Mouse (Mus musculus) midbrain, postnatal 0 days (tissue): Measurements from ENCODE around the gene Abcd2. TPM values are rescaled to one million over a fixed set of nuclear protein-coding genes. Genes with fewer than 3 reads are reported as not detected.

ENCODE experiments used
- ATAC-seq: fragments of 200-750 bp; cut with Nextera tagmentation; 2 replicates; pipeline ENCODE4 v1.8.0; 2017; ENCODE audit warnings: moderate number of reproducible peaks, mild to moderate bottlenecking, moderate TSS enrichment, moderate library complexity; ENCODE audit not compliant: low FRiP score
- DNase-seq: peaks from one replicate; pipeline ENCODE4 v3.0.0-alpha.2; 2015; ENCODE audit warnings: low spot score
- H3K27ac ChIP-seq: fragments of 300-500 bp; sonication (generic); 2 replicates; pipeline ENCODE4 v1.5.1; 2014; ENCODE audit warnings: low read depth, mild to moderate bottlenecking, low read length, mixed read lengths
- H3K27me3 ChIP-seq: fragments of 300-500 bp; sonication (generic); 2 replicates; pipeline ENCODE4 v1.6.1; 2014; ENCODE audit warnings: low read length, control low read depth, mixed read lengths; ENCODE audit not compliant: insufficient read depth
- H3K36me3 ChIP-seq: fragments of 300-500 bp; sonication (generic); 2 replicates; pipeline ENCODE4 v1.6.1; 2014; ENCODE audit warnings: low read length, control low read depth, mixed read lengths; ENCODE audit not compliant: insufficient read depth
- H3K4me1 ChIP-seq: fragments of 300-500 bp; sonication (generic); 2 replicates; pipeline ENCODE4 v1.6.1; 2014; ENCODE audit warnings: mild to moderate bottlenecking, control low read depth, antibody characterized with exemption, low read length, mixed read lengths; ENCODE audit not compliant: insufficient read depth
- H3K4me2 ChIP-seq: fragments of 300-500 bp; sonication (generic); 2 replicates; pipeline ENCODE4 v1.6.1; 2014; ENCODE audit warnings: low read depth, mild to moderate bottlenecking, low read length, mixed read lengths; ENCODE audit not compliant: poor library complexity, severe bottlenecking
- H3K4me3 ChIP-seq: fragments of 300-500 bp; sonication (generic); 2 replicates; pipeline ENCODE4 v1.5.1; 2014; ENCODE audit warnings: low read depth, mild to moderate bottlenecking, low read length, moderate library complexity
- H3K9ac ChIP-seq: fragments of 300-500 bp; sonication (generic); replicated peaks from 2 replicates; pipeline ENCODE4 v1.6.1; 2014; ENCODE audit warnings: mild to moderate bottlenecking, low read length, moderate library complexity, mixed read lengths; ENCODE audit not compliant: poor library complexity, severe bottlenecking
- H3K9me3 ChIP-seq: fragments of 300-500 bp; sonication (generic); 2 replicates; pipeline ENCODE4 v1.6.1; 2016; ENCODE audit warnings: low read length, control low read depth
- CTCF ChIP-seq: IDR thresholded peaks from 2 replicates; pipeline ENCODE4 v1.5.1; 2016; ENCODE audit warnings: antibody characterized with exemption, mild to moderate bottlenecking
- WGBS: fragments of 180-500 bp; shearing (Covaris S2); extraction: QIAGEN DNeasy Blood & Tissue Kit; methylation state at CpG from one replicate; pipeline ENCODE4 v1.1.7; 2014; 5-methylcytosine and 5-hydroxymethylcytosine counted together
- polyA plus RNA-seq: library from polyadenylated mRNA; unstranded; fragments of >200 nt; fragmentation: Nextera tagmentation; extraction: Ambion mirVana; gene quantifications from 2 replicates; pipeline ENCODE4 v1.2.1, GENCODE M21; 2015
- total RNA-seq: library from RNA; depleted of rRNA; stranded (reverse); fragments of >200 nt; gene quantifications from 2 replicates; pipeline ENCODE4 v1.2.3, GENCODE M21; 2014; rRNA removed

Abcd2 gene
- total RNA-seq (7.2 and 9.4 TPM in 2 replicates), polyA plus RNA-seq (4.9 and 5.9 TPM in 2 replicates)

DNA sequence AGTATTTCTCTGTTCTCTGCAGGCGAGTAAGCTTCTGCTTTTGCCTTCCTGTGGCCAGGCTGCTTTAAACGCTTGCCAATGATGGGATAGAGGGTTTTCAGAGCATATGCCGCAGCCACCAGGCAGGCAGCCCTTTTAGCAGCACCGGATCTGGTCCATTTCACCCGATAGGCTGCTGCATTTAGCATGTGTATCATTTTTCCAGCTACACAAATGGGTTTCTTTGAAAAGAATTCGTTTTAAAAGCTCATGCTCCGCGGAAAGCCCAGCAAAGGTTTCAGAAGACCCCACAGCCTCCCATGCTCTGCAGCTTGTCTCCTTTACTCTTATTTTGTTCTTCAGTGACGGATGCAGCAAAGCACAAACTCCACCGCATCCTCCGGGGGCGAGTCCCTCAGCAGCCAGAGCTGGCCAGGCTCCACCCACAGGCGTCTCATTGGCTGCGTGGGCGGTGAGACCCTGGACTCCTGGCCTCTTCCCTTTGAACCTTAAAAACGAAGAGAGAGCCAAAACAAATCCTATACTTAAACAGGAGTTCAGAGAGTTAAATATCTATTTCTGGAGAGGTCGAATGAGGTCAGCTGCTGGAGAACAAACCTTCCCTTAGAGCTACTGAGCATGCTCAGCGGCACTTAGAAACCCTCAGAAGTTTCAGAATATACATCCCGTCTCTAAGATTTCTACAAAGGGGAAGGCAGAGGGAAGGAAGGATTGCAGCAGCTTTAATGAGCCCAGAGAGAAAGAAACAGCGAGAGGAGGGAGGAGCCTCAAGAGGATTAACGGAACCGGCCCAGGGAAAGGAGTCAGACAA is at the start of gene Abcd2:
Gene Abcd2 (minus strand): TSS at position 388 of the 811 bp plus-strand sequence.
- under 1% methylated on average over 22 of the region's 22 CpGs for WGBS
- peak; percentile 89 for ATAC-seq
- peak within 1 kb of the TSS; percentile 52 for H3K4me3 ChIP-seq
- TF ChIP-seq CTCF = no peak
- H3K4me2 ChIP-seq = peak within 1 kb of the TSS; percentile 83
- no peaks in the 10 kb centered on the region for H3K27me3 ChIP-seq
- peak; percentile 83 for DNase-seq
- no peaks in the 10 kb centered on the region for H3K9me3 ChIP-seq
- peak within 1 kb of the TSS; percentile 70 for H3K27ac ChIP-seq
- peak within 1 kb of the TSS; percentile 51 for H3K9ac ChIP-seq
- no peaks in the 10 kb centered on the region for H3K36me3 ChIP-seq
- peaks cover 4% of the 10 kb centered on the region; the same call in 1 of the 2 replicates for H3K4me1 ChIP-seq

GRCm38 (mm10) chr15:91240683-91241335 is 49.2 kb upstream of the Abcd2 start:
- Histone ChIP-seq H3K4me1 (no peaks in the 10 kb centered on the region), H3K27me3 (no peaks in the 10 kb centered on the region), H3K9me3 (no peaks in the 10 kb centered on the region), H3K4me2 (no peak overlapping the region), H3K27ac (no peak overlapping the region), H3K9ac (no peak overlapping the region), H3K4me3 (no peak overlapping the region), H3K36me3 (no peaks in the 10 kb centered on the region)
- 92% methylated on average over 3 of the region's 3 CpGs for WGBS
- no peak for DNase-seq
- TF ChIP-seq CTCF = no peak
- ATAC-seq = no peak

DNA sequence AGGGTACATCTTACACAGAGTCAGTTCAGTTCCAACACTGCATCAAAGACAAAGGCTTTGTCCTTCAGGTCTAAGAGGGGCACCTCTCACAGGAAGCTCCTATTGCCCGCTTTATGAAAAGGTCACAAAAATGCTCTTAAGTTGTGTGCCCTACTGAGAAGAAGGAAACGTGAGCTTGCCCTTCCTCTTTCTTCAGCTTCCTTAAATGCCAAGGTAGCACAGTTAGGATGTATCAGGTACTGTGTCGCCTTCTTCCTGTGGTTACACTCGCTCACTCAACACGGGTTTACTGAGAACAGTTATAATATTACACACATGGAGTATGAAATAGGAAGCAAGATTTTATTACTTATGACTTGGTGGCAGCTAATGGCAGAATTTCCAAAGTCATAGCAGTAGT is 45.7 kb upstream of the Abcd2 start:
- Histone ChIP-seq H3K9me3 (no peaks in the 10 kb centered on the region), H3K4me2 (no peak overlapping the region), H3K4me3 (no peak overlapping the region), H3K9ac (no peak overlapping the region), H3K27me3 (no peaks in the 10 kb centered on the region), H3K4me1 (no peaks in the 10 kb centered on the region), H3K27ac (no peak overlapping the region), H3K36me3 (no peaks in the 10 kb centered on the region)
- DNase-seq (no peak), ATAC-seq (no peak)
- WGBS = 82% methylated on average over 5 of the region's 5 CpGs
- TF ChIP-seq CTCF = no peak

GRCm38 (mm10) chr15:91206518-91206917 is 14.9 kb upstream of the Abcd2 start:
- no peaks in the 10 kb centered on the region for H3K9me3 ChIP-seq
- H3K4me2 ChIP-seq = no peak overlapping the region
- no peaks in the 10 kb centered on the region for H3K36me3 ChIP-seq
- WGBS = 93% methylated on average over 5 of the region's 5 CpGs
- TF ChIP-seq CTCF = no peak
- no peak overlapping the region for H3K27ac ChIP-seq
- DNase-seq (no peak), ATAC-seq (no peak)
- no peaks in the 10 kb centered on the region for H3K27me3 ChIP-seq
- H3K9ac ChIP-seq = no peak overlapping the region
- no peak overlapping the region for H3K4me3 ChIP-seq
- H3K4me1 ChIP-seq = no peaks in the 10 kb centered on the region

GRCm38 (mm10) chr15:91203521-91203920 is 11.9 kb upstream of the Abcd2 start:
- Histone ChIP-seq H3K4me1 (no peaks in the 10 kb centered on the region), H3K27ac (no peak overlapping the region), H3K4me2 (no peak overlapping the region), H3K27me3 (no peaks in the 10 kb centered on the region), H3K9me3 (no peaks in the 10 kb centered on the region), H3K36me3 (no peaks in the 10 kb centered on the region), H3K9ac (no peak overlapping the region), H3K4me3 (no peak overlapping the region)
- DNase-seq (no peak), ATAC-seq (no peak)
- WGBS = 91% methylated on average over 3 of the region's 3 CpGs
- TF ChIP-seq CTCF = no peak

DNA sequence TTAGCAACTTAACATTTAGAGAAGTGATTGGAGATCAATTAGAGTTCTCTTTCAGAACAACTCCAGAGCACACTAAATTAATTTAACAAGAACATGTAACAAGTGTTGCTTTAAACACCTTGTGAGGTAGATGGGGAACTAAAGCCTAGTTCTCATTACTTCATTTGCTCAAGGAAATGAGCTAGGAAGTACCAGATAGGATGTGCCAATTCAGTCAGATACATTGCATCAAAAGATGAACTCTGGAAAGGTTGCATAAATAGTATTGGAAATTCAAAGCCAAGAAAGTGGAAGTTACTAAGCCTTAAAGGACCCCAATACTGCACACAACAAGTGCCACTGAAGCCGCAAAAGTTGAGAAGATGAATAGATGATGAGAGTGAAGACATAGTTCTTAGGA is 10.9 kb upstream of the Abcd2 start:
- H3K36me3 ChIP-seq = no peaks in the 10 kb centered on the region
- no peaks in the 10 kb centered on the region for H3K9me3 ChIP-seq
- H3K27me3 ChIP-seq = no peaks in the 10 kb centered on the region
- H3K4me1 ChIP-seq = no peaks in the 10 kb centered on the region
- H3K27ac ChIP-seq = no peak overlapping the region
- H3K9ac ChIP-seq = no peak overlapping the region
- ATAC-seq (no peak), DNase-seq (no peak)
- no peak overlapping the region for H3K4me2 ChIP-seq
- no peak overlapping the region for H3K4me3 ChIP-seq
- TF ChIP-seq CTCF = no peak
- 89% methylated on average over 1 of the region's 1 CpGs for WGBS
